In genomic region chr11:4674593-4674992, GRCm38 (mm10) we compare ENCODE assay signal across 17 mouse cellular contexts. TPM values are rescaled to one million over a fixed set of nuclear protein-coding genes. Genes with fewer than 3 reads are reported as not detected.
DNase-seq lines count a peak whose midpoint lies in the region; ATAC-seq lines count a peak whose summit lies in the region.
"Had no signal": no experiment of that assay in that cellular context is flagged by ENCODE, and none has a peak within 500 bp of the region (broad histone marks: within the 10 kb centered on the region; RNA-seq: fewer than 3 reads in every experiment).

No protein-coding gene starts in this region.

- ATAC-seq in common myeloid progenitor, adult 5-6 weeks (replicated peaks; ENCODE audit: low read depth, poor library complexity, severe bottlenecking), result peak; percentile 70
- peak; percentile 62 for ATAC-seq in megakaryocyte, adult 5-6 weeks (ENCODE audit: poor library complexity, severe bottlenecking)
- ATAC-seq in inflammation-experienced regulatory T-cells, adult 6 months, result no peak
- ATAC-seq: forebrain, embryonic 13.5 days had no signal

- peak; percentile 19 for DNase-seq in left cerebral cortex, postnatal 4 days
- no peak for DNase-seq in left cerebral cortex, postnatal 14 days (ENCODE audit: low spot score in 2 of 2)
- peak; percentile 35 for DNase-seq in Muller cell, postnatal 12 days (ENCODE audit: inconsistent ontology term)
- DNase-seq in cerebellum, adult 9-11 months, result no peak
- DNase-seq in gastrocnemius, postnatal 10 days, result no peak
- DNase-seq: cerebellum, postnatal 25 days; heart, postnatal 36 days; kidney, adult 18-20 months; kidney, postnatal 4 days; right cerebral cortex, postnatal 14 days had no signal

- intact Hi-C loops in left cerebral cortex, postnatal 4 days (cut with DNase I), result no loop called here
- intact Hi-C loops in left cerebral cortex, postnatal 14 days (cut with DNase I), result no loop called here

RNA-seq across cellular contexts. Expression of gene Uqcr10, which starts 29.5 kb away (rescaled TPM):
- 100 to 1,000 TPM; 253 to 282 TPM for total RNA-seq in left cerebral cortex, postnatal 4 days (2021)
- total RNA-seq in left cerebral cortex, postnatal 14 days (2021), result 100 to 1,000 TPM; 429 to 434 TPM
- total RNA-seq in common myeloid progenitor, adult 5-6 weeks (2017), result 117 and 123 TPM in 2 replicates
- 135 and 148 TPM in 2 replicates for total RNA-seq in megakaryocyte, adult 5-6 weeks (2015)
- 73.7 and 87.8 TPM in 2 replicates for total RNA-seq in megakaryocyte, adult 5-6 weeks (2017)
- 100 to 1,000 TPM; 424 to 529 (median 465) TPM for polyA plus RNA-seq in inflammation-experienced regulatory T-cells, adult 6 months (2017; shearing (Covaris generic))
- 100 to 1,000 TPM; 749 to 932 TPM for total RNA-seq in gastrocnemius, postnatal 10 days (2021)

RNA-seq across cellular contexts. Expression of gene Zmat5, which starts 29.9 kb away (rescaled TPM):
- 10 to 100 TPM; 24.9 to 31.3 TPM for total RNA-seq in left cerebral cortex, postnatal 4 days (2021)
- total RNA-seq in left cerebral cortex, postnatal 14 days (2021), result 10 to 100 TPM; 25.7 to 30.7 TPM
- total RNA-seq in common myeloid progenitor, adult 5-6 weeks (2017), result 6.0 and 11.5 TPM in 2 replicates
- 35.2 and 45.0 TPM in 2 replicates for total RNA-seq in megakaryocyte, adult 5-6 weeks (2015)
- 11.7 and 12.5 TPM in 2 replicates for total RNA-seq in megakaryocyte, adult 5-6 weeks (2017)
- 100 to 1,000 TPM; 125 to 146 (median 127) TPM for polyA plus RNA-seq in inflammation-experienced regulatory T-cells, adult 6 months (2017; shearing (Covaris generic))
- 10 to 100 TPM; 16.0 to 16.3 TPM for total RNA-seq in gastrocnemius, postnatal 10 days (2021)

RNA-seq across cellular contexts. Expression of gene Ascc2, which starts 37.0 kb away (rescaled TPM):
- total RNA-seq in left cerebral cortex, postnatal 4 days (2021), result 10 to 100 TPM; 27.3 to 28.3 TPM
- total RNA-seq in left cerebral cortex, postnatal 14 days (2021), result 10 to 100 TPM; 18.6 to 19.8 TPM
- total RNA-seq in common myeloid progenitor, adult 5-6 weeks (2017), result 18.8 and 22.0 TPM in 2 replicates
- total RNA-seq in megakaryocyte, adult 5-6 weeks (2015), result 14.4 and 14.6 TPM in 2 replicates
- 15.7 and 16.0 TPM in 2 replicates for total RNA-seq in megakaryocyte, adult 5-6 weeks (2017)
- 10 to 100 TPM; 31.0 to 32.0 (median 31.7) TPM for polyA plus RNA-seq in inflammation-experienced regulatory T-cells, adult 6 months (2017; shearing (Covaris generic))
- 10 to 100 TPM; 13.7 to 16.5 TPM for total RNA-seq in gastrocnemius, postnatal 10 days (2021)

RNA-seq across cellular contexts. Expression of gene Gm11032, which starts 54.7 kb away (rescaled TPM):
- total RNA-seq in left cerebral cortex, postnatal 4 days (2021), result not detected
- not detected for total RNA-seq in left cerebral cortex, postnatal 14 days (2021)
- not detected in 2 replicates for total RNA-seq in common myeloid progenitor, adult 5-6 weeks (2017)
- not detected in 2 replicates for total RNA-seq in megakaryocyte, adult 5-6 weeks (2015)
- total RNA-seq in megakaryocyte, adult 5-6 weeks (2017), result not detected in 2 replicates
- not detected for polyA plus RNA-seq in inflammation-experienced regulatory T-cells, adult 6 months (2017; shearing (Covaris generic))
- not detected for total RNA-seq in gastrocnemius, postnatal 10 days (2021)
- total RNA-seq: heart, postnatal 36 days; left cerebral cortex, adult 8-10 months had no signal
- polyA plus RNA-seq: embryonic facial prominence, embryonic 14.5 days; forebrain, embryonic 13.5 days; liver, embryonic 16.5 days had no signal

Comparison
In these comparisons a context has a peak if more than half of its experiments do, and no peak if none do; other contexts are left out.
1. DNase-seq: peak in left cerebral cortex, postnatal 4 days (single experiment) and Muller cell, postnatal 12 days (single experiment); none in left cerebral cortex, postnatal 14 days (0 of 2), cerebellum, adult 9-11 months (single experiment) and gastrocnemius, postnatal 10 days (single experiment).